Mouse (Mus musculus) midbrain, embryonic 11.5 days (tissue): Measurements from ENCODE around the gene Zfp296. TPM values are rescaled to one million over a fixed set of nuclear protein-coding genes. Genes with fewer than 3 reads are reported as not detected.

Source experiments
- ATAC-seq: fragments of 200-750 bp; cut with Nextera tagmentation; 2 replicates; pipeline ENCODE4 v1.8.0; 2017; ENCODE audit warnings: moderate TSS enrichment, moderate library complexity; ENCODE audit not compliant: low FRiP score
- DNase-seq: peaks from one replicate; pipeline ENCODE4 v3.0.0; 2015; ENCODE audit warnings: low spot score; ENCODE audit errors: missing footprints
- H3K27ac ChIP-seq: fragments of 300-500 bp; sonication (generic); 2 replicates; pipeline ENCODE4 v1.5.1; 2014; ENCODE audit warnings: low read depth, low read length
- H3K27me3 ChIP-seq: fragments of 300-500 bp; sonication (generic); 2 replicates; pipeline ENCODE4 v1.6.1; 2014; ENCODE audit warnings: mild to moderate bottlenecking, low read length, moderate library complexity, mixed read lengths; ENCODE audit not compliant: control insufficient read depth, insufficient read depth
- H3K36me3 ChIP-seq: fragments of 300-500 bp; sonication (generic); 2 replicates; pipeline ENCODE4 v1.6.1; 2014; ENCODE audit warnings: mild to moderate bottlenecking, low read length, moderate library complexity, mixed read lengths; ENCODE audit not compliant: control insufficient read depth, insufficient read depth
- H3K4me1 ChIP-seq: fragments of 300-500 bp; sonication (generic); 2 replicates; pipeline ENCODE4 v1.6.1; 2014; ENCODE audit warnings: low read length; ENCODE audit not compliant: control insufficient read depth, insufficient read depth
- H3K4me2 ChIP-seq: fragments of 300-500 bp; sonication (generic); 2 replicates; pipeline ENCODE4 v1.6.1; 2014; ENCODE audit warnings: mild to moderate bottlenecking, moderate library complexity
- H3K4me3 ChIP-seq: fragments of 300-500 bp; sonication (generic); 2 replicates; pipeline ENCODE4 v1.5.1; 2014; ENCODE audit warnings: low read depth, low read length
- H3K9ac ChIP-seq: fragments of 300-500 bp; sonication (generic); 2 replicates; pipeline ENCODE4 v1.6.1; 2014; ENCODE audit warnings: low read length
- H3K9me3 ChIP-seq: fragments of 300-500 bp; sonication (generic); 2 replicates; pipeline ENCODE4 v1.6.1; 2016; ENCODE audit warnings: low read length; ENCODE audit not compliant: control insufficient read depth
- WGBS: fragments of 180-500 bp; shearing (Covaris S2); extraction: QIAGEN DNeasy Blood & Tissue Kit; methylation state at CpG from one replicate; pipeline ENCODE4 v1.1.7; 2014; 5-methylcytosine and 5-hydroxymethylcytosine counted together
- polyA plus RNA-seq: library from polyadenylated mRNA; unstranded; fragments of >200 nt; fragmentation: Nextera tagmentation; extraction: Ambion mirVana; gene quantifications from 2 replicates; pipeline ENCODE4 v1.2.1, GENCODE M21; 2014

Gene Zfp296
- polyA plus RNA-seq, 1 experiment from 2014 or later, result 0.20 TPM

DNA sequence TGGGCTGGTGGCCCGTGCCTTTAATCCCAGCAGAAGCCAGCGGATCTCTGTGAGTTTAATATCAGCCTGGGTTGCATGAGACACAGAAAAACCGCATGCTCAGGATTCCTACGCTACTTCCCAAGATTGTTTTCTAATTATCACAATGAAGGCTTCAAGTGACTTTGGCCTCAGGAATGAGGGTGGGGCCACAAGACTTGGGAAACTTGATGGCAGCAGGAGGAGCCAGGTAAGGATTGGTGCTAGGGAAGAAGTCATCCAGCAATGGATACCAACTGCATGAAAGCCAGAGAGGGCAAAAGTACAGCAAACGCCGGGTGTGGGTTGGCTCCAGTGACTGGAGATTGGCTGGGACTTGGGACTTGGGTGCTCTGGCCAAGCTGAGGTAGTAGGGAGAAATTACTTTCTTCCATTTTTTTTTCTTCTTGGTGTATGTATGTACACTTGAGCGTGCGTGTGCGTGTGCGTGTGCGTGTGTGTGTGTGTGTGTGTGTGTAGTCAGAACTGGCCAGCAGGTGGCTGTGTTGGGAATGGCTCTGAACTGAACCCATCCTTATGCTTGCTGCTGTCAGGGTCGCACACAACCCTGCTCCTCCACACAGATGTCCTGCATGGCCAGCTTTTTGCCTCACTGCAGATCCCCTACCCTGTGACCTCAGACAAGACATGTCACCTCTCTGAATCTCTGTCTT, 32.7 kb downstream of the Zfp296 start:
- DNase-seq (no peak), ATAC-seq (no peak)
- H3K27ac ChIP-seq, result no peak overlapping the region
- H3K9ac ChIP-seq, result no peak overlapping the region
- no peak overlapping the region for H3K4me2 ChIP-seq
- H3K4me1 ChIP-seq, result no peaks in the 10 kb centered on the region
- WGBS, result 92% methylated on average over 12 of the region's 12 CpGs
- H3K36me3 ChIP-seq, result no peaks in the 10 kb centered on the region
- no peak overlapping the region for H3K4me3 ChIP-seq
- H3K9me3 ChIP-seq, result no peaks in the 10 kb centered on the region
- H3K27me3 ChIP-seq, result no peaks in the 10 kb centered on the region

GRCm38 (mm10) chr7:19610969-19611368, 33.9 kb downstream of the Zfp296 start:
- DNase-seq (no peak), ATAC-seq (no peak)
- Histone ChIP-seq H3K27me3 (no peaks in the 10 kb centered on the region), H3K9ac (no peak overlapping the region), H3K9me3 (no peaks in the 10 kb centered on the region), H3K36me3 (no peaks in the 10 kb centered on the region), H3K4me1 (no peaks in the 10 kb centered on the region), H3K4me2 (no peak overlapping the region), H3K27ac (no peak overlapping the region), H3K4me3 (no peak overlapping the region)
- WGBS, result 78% methylated on average over 5 of the region's 5 CpGs

- no peak overlapping the region for H3K27ac ChIP-seq
- DNase-seq (no peak), ATAC-seq (no peak)
- no peak overlapping the region for H3K4me3 ChIP-seq
- peaks cover 4% of the 10 kb centered on the region; the same call in 1 of the 2 replicates for H3K4me1 ChIP-seq
- 93% methylated on average over 12 of the region's 12 CpGs for WGBS
- no peak overlapping the region for H3K9ac ChIP-seq
- no peaks in the 10 kb centered on the region for H3K9me3 ChIP-seq
- H3K36me3 ChIP-seq, result no peaks in the 10 kb centered on the region
- no peak overlapping the region for H3K4me2 ChIP-seq
- H3K27me3 ChIP-seq, result no peaks in the 10 kb centered on the region
These were observed 38.0 kb downstream of the Zfp296 start for GRCm38 (mm10) chr7:19615036-19615577.

DNA sequence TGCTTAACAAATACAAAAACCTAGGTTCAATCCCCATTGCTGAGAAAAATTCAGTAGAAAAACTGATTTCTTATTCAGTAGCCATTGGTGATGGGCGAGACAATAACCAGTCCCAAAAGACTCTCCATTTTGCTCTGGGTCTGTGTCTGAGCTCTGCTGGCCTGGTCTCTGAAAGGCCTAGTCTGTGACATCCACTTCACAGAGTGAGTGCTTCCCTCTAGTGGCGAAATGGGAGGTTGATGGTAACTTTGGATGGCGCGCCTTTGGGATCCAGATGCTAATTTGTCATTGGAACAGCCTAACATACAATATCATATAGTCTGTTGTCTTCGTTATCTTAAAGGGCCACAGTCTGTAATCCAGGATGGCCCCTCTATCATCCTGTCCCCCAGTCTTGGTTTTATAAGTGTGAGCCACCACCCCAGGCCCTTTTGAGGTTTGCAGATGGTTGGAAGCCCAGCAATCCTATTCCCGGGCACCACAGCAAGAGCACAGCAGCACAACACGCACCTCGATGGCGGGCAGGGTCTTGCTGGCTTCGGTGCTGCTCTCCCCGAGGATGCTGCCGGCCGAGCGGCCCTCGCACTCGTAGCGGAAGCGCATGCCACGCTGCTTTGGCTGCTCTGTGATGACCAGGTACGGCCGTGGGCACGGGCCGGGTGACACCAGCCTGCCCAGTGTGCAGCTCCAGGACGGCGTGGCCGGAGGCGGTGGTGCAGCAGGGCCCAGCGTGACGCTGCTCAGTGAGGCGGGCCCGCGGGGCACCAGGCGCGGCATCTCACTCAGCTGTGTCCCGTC, 42.1 kb downstream of the Zfp296 start:
- Histone ChIP-seq H3K4me1 (peaks cover 4% of the 10 kb centered on the region; the same call in 1 of the 2 replicates), H3K27ac (no peak overlapping the region)
- peak; percentile 84 for ATAC-seq

GRCm38 (mm10) chr7:19620811-19621210, 43.7 kb downstream of the Zfp296 start:
- Histone ChIP-seq H3K9ac (no peak overlapping the region), H3K4me1 (peaks cover 4% of the 10 kb centered on the region; the same call in 1 of the 2 replicates), H3K4me3 (no peak overlapping the region), H3K27ac (no peak overlapping the region), H3K36me3 (no peaks in the 10 kb centered on the region), H3K4me2 (no peak overlapping the region), H3K27me3 (no peaks in the 10 kb centered on the region), H3K9me3 (no peaks in the 10 kb centered on the region)
- WGBS, result 91% methylated on average over 7 of the region's 7 CpGs
- no peak for DNase-seq
- ATAC-seq, result no peak

More for the DNA sequence above, 42.1 kb downstream of the Zfp296 start:
- Histone ChIP-seq H3K9me3 (no peaks in the 10 kb centered on the region), H3K4me3 (peak overlapping the region; percentile 33), H3K9ac (peak overlapping the region; percentile 59), H3K27me3 (no peaks in the 10 kb centered on the region), H3K4me2 (peak overlapping the region; percentile 54), H3K36me3 (no peaks in the 10 kb centered on the region)
- 5% methylated on average over 35 of the region's 35 CpGs for WGBS
- DNase-seq, result peak; percentile 98

DNA sequence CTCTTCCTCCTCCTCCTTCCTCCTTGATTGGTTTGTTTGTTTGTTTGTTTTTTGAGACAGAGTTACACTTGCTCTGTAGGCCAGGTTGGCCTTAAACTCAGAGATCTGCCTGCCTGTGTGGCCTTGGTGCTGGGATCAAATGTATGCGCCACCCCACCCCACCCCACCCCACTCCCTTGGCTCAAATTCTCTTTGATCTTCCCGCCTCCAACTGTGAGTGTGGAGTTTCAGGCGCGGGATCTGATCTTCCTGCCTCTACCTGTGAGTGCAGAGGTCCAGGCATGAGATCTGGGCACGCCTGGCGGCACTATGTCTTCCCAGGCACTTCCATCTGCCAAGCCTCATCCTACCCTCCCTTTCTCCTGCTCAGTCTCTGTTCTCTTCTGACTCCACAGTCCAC, 45.2 kb downstream of the Zfp296 start:
- no peak overlapping the region for H3K4me3 ChIP-seq
- no peaks in the 10 kb centered on the region for H3K36me3 ChIP-seq
- H3K4me2 ChIP-seq, result no peak overlapping the region
- ATAC-seq (no peak), DNase-seq (no peak)
- H3K9ac ChIP-seq, result no peak overlapping the region
- peaks cover 4% of the 10 kb centered on the region; the same call in 1 of the 2 replicates for H3K4me1 ChIP-seq
- no peaks in the 10 kb centered on the region for H3K27me3 ChIP-seq
- 34% methylated on average over 6 of the region's 6 CpGs for WGBS
- H3K9me3 ChIP-seq, result no peaks in the 10 kb centered on the region
- no peak overlapping the region for H3K27ac ChIP-seq

DNA sequence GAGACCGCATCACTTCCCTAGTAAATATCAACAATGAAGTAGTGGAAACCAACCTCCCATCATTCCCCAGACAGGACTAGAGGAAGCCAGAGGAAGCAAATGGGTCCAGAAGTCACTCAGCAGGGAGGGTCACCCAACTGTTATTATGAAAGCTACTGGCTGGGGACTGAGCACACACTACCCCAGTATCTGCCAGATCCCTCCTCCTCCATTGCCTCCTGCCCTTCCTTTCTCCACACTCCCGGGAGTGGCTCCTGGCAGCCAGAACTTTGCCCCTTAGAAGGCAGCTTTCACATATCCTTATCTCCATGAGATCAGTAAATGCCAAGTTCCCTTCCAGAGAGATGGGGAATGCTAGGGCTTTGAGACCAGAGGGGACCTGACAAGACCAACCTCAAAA, 46.3 kb downstream of the Zfp296 start:
- no peaks in the 10 kb centered on the region for H3K9me3 ChIP-seq
- no peaks in the 10 kb centered on the region for H3K36me3 ChIP-seq
- no peak for ATAC-seq
- H3K4me1 ChIP-seq, result peaks cover 5% of the 10 kb centered on the region; the same call in 1 of the 2 replicates
- H3K27ac ChIP-seq, result no peak overlapping the region
- 82% methylated on average over 2 of the region's 2 CpGs for WGBS
- no peak overlapping the region for H3K4me3 ChIP-seq
- DNase-seq, result no peak
- no peaks in the 10 kb centered on the region for H3K27me3 ChIP-seq
- no peak overlapping the region for H3K9ac ChIP-seq
- H3K4me2 ChIP-seq, result no peak overlapping the region

DNA sequence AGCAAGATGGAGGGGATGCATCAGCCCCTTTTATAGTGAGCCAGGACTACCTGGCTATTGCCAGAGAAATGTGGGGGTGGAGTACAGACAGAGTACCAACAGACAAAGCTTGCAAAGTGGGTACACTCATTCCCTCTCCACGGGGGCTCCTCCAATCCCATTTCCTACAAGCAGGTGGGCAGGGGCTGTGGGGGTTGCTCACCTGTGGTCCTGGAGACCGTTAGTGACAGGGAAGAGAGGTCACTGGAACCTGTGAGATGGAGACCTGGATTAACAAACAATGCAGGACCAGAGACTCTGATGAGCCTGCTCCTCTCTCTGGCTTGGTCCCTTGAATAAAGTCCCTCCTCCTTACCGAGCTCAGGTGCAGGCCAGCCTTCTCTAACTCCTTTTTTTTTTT, 50.6 kb downstream of the Zfp296 start:
- peak overlapping the region; percentile 91; the same call in 1 of the 2 replicates for H3K4me2 ChIP-seq
- no peak for DNase-seq
- no peaks in the 10 kb centered on the region for H3K36me3 ChIP-seq
- no peak for ATAC-seq
- no peaks in the 10 kb centered on the region for H3K9me3 ChIP-seq
- 67% methylated on average over 3 of the region's 3 CpGs for WGBS
- 0 out of 2 replicates have a peak, but pooled peaks cover 3% of the 10 kb centered on the region for H3K4me1 ChIP-seq
- no peak overlapping the region for H3K27ac ChIP-seq
- H3K27me3 ChIP-seq, result no peaks in the 10 kb centered on the region
- no peak overlapping the region; the same call in 1 of the 2 replicates for H3K4me3 ChIP-seq
- H3K9ac ChIP-seq, result no peak overlapping the region

DNA sequence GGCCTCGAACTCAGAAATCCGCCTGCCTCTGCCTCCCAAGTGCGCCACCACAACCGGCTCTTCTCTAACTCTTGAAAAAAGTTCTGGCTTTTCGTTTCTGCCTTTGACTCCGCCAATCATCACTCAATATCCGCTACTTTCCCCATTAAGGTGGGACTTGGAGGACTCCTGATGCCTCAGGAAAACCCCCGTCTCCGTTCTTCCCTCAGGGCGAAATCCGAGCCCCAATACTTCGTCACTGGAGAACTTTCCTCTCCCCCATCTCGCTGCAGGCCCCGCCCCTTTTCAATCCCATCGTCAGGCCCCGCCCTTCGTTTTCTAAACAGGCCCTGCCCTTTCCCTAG, 51.1 kb downstream of the Zfp296 start:
- H3K4me1 ChIP-seq, result 0 out of 2 replicates have a peak, but pooled peaks cover 3% of the 10 kb centered on the region
- no peak overlapping the region for H3K9ac ChIP-seq
- H3K27ac ChIP-seq, result no peak overlapping the region
- no peak for ATAC-seq
- H3K4me2 ChIP-seq, result peak overlapping the region; percentile 91
- 14% methylated on average over 17 of the region's 17 CpGs for WGBS
- DNase-seq, result no peak
- H3K4me3 ChIP-seq, result peak overlapping the region; percentile 66
- peaks cover 2% of the 10 kb centered on the region; the same call in 1 of the 2 replicates for H3K36me3 ChIP-seq
- H3K9me3 ChIP-seq, result no peaks in the 10 kb centered on the region
- no peaks in the 10 kb centered on the region for H3K27me3 ChIP-seq
